Mouse (Mus musculus): ENCODE results near the gene Gpn1. TPM values are rescaled to one million over a fixed set of nuclear protein-coding genes. Genes with fewer than 3 reads are reported as not detected.
A peak's percentile ranks its signal among the peaks of the same experiment; 100 is the strongest.

Gpn1 gene
- polyA plus RNA-seq (2016; fragmentation: Nextera tagmentation; extraction: Ambion mirVana), result 43.8 and 49.2 TPM in 2 replicates

- H3K27me3 ChIP-seq (replicated peaks), result no peaks in the 10 kb centered on the region
- peak within 1 kb of the TSS; percentile 88 for H3K4me2 ChIP-seq
- H3K9ac ChIP-seq, result peak within 1 kb of the TSS; percentile 86
- H3K27ac ChIP-seq (ENCODE audit: poor library complexity, severe bottlenecking), result no peak within 1 kb of the TSS
- H3K36me3 ChIP-seq, result peaks cover 33% of the 10 kb centered on the region
- peak within 1 kb of the TSS; percentile 82 for H3K4me3 ChIP-seq
- ATAC-seq (ENCODE audit: insufficient number of reproducible peaks, low FRiP score), result peak; percentile 98
- H3K4me1 ChIP-seq (replicated peaks), result peaks cover 10% of the 10 kb centered on the region
- H3K9me3 ChIP-seq (replicated peaks), result peaks cover 4% of the 10 kb centered on the region; the same call in 1 of the 2 replicates
- WGBS, result under 1% methylated on average over 49 of the region's 49 CpGs
These were observed at the start of gene Gpn1 for GRCm38 (mm10) chr5:31494513-31495297. Gene Gpn1, plus strand, starts transcription at chr5:31494741.

- Histone ChIP-seq H3K9me3 (replicated peaks) (no peaks in the 10 kb centered on the region), H3K4me3 (no peak overlapping the region), H3K9ac (no peak overlapping the region), H3K4me1 (replicated peaks) (peaks cover 11% of the 10 kb centered on the region), H3K27ac (ENCODE audit: poor library complexity, severe bottlenecking) (no peak overlapping the region), H3K4me2 (no peak overlapping the region), H3K27me3 (replicated peaks) (no peaks in the 10 kb centered on the region), H3K36me3 (no peaks in the 10 kb centered on the region)
- 73% methylated on average over 2 of the region's 2 CpGs for WGBS
- ATAC-seq (ENCODE audit: insufficient number of reproducible peaks, low FRiP score), result no peak
These were observed 43.2 kb upstream of the Gpn1 start for GRCm38 (mm10) chr5:31451336-31451735.

- 7% methylated on average over 23 of the region's 23 CpGs for WGBS
- H3K9ac ChIP-seq, result peak within 1 kb of the TSS; percentile 86
- peak within 1 kb of the TSS; percentile 96 for H3K4me2 ChIP-seq
- no peaks in the 10 kb centered on the region for H3K27me3 ChIP-seq (replicated peaks)
- H3K9me3 ChIP-seq (replicated peaks), result no peaks in the 10 kb centered on the region
- H3K4me3 ChIP-seq, result peak within 1 kb of the TSS; percentile 61
- ATAC-seq (ENCODE audit: insufficient number of reproducible peaks, low FRiP score), result peak; percentile 97
- no peaks in the 10 kb centered on the region for H3K36me3 ChIP-seq
- H3K27ac ChIP-seq (ENCODE audit: poor library complexity, severe bottlenecking), result no peak within 1 kb of the TSS
- H3K4me1 ChIP-seq (replicated peaks), result peaks cover 11% of the 10 kb centered on the region
These were observed 42.5 kb upstream of the Gpn1 start, which contains the start of gene Zfp512 for GRCm38 (mm10) chr5:31451878-31452561. Gene Zfp512, plus strand, starts transcription at chr5:31452431.

- H3K27ac ChIP-seq (ENCODE audit: poor library complexity, severe bottlenecking), result no peak overlapping the region
- H3K9me3 ChIP-seq (replicated peaks), result no peaks in the 10 kb centered on the region
- H3K9ac ChIP-seq, result peak overlapping the region; percentile 52
- under 1% methylated on average over 11 of the region's 11 CpGs for WGBS
- peak overlapping the region; percentile 61 for H3K4me3 ChIP-seq
- ATAC-seq (ENCODE audit: insufficient number of reproducible peaks, low FRiP score), result no peak
- H3K4me2 ChIP-seq, result peak overlapping the region; percentile 48
- no peaks in the 10 kb centered on the region for H3K27me3 ChIP-seq (replicated peaks)
- peaks cover 11% of the 10 kb centered on the region for H3K4me1 ChIP-seq (replicated peaks)
- no peaks in the 10 kb centered on the region for H3K36me3 ChIP-seq
These were observed 42.0 kb upstream of the Gpn1 start for GRCm38 (mm10) chr5:31452562-31452878.

GRCm38 (mm10) chr5:31452886-31453410 is 41.6 kb upstream of the Gpn1 start:
- Histone ChIP-seq H3K4me3 (peak overlapping the region; percentile 61), H3K9me3 (replicated peaks) (no peaks in the 10 kb centered on the region), H3K4me1 (replicated peaks) (peaks cover 11% of the 10 kb centered on the region), H3K9ac (peak overlapping the region; percentile 86), H3K27me3 (replicated peaks) (no peaks in the 10 kb centered on the region), H3K27ac (ENCODE audit: poor library complexity, severe bottlenecking) (no peak overlapping the region), H3K36me3 (no peaks in the 10 kb centered on the region), H3K4me2 (peak overlapping the region; percentile 96)
- 11% methylated on average over 7 of the region's 7 CpGs for WGBS
- ATAC-seq (ENCODE audit: insufficient number of reproducible peaks, low FRiP score), result no peak

GRCm38 (mm10) chr5:31467798-31468197 is 26.7 kb upstream of the Gpn1 start:
- 87% methylated on average over 3 of the region's 3 CpGs for WGBS
- no peak overlapping the region for H3K27ac ChIP-seq (ENCODE audit: poor library complexity, severe bottlenecking)
- H3K27me3 ChIP-seq (replicated peaks), result no peaks in the 10 kb centered on the region
- no peak overlapping the region for H3K9ac ChIP-seq
- H3K4me2 ChIP-seq, result no peak overlapping the region
- peaks cover 71% of the 10 kb centered on the region for H3K36me3 ChIP-seq
- H3K4me3 ChIP-seq, result no peak overlapping the region
- H3K4me1 ChIP-seq (replicated peaks), result no peaks in the 10 kb centered on the region
- no peak for ATAC-seq (ENCODE audit: insufficient number of reproducible peaks, low FRiP score)
- H3K9me3 ChIP-seq (replicated peaks), result no peaks in the 10 kb centered on the region

GRCm38 (mm10) chr5:31469711-31470110 is 24.8 kb upstream of the Gpn1 start:
- 86% methylated on average over 6 of the region's 6 CpGs for WGBS
- Histone ChIP-seq H3K27ac (ENCODE audit: poor library complexity, severe bottlenecking) (no peak overlapping the region), H3K9ac (no peak overlapping the region), H3K4me3 (no peak overlapping the region), H3K36me3 (peaks cover 91% of the 10 kb centered on the region), H3K4me2 (no peak overlapping the region), H3K9me3 (replicated peaks) (no peaks in the 10 kb centered on the region), H3K4me1 (replicated peaks) (no peaks in the 10 kb centered on the region), H3K27me3 (replicated peaks) (no peaks in the 10 kb centered on the region)
- no peak for ATAC-seq (ENCODE audit: insufficient number of reproducible peaks, low FRiP score)

GRCm38 (mm10) chr5:31470334-31470733 is 24.2 kb upstream of the Gpn1 start:
- no peaks in the 10 kb centered on the region for H3K27me3 ChIP-seq (replicated peaks)
- 71% methylated on average over 7 of the region's 7 CpGs for WGBS
- no peak for ATAC-seq (ENCODE audit: insufficient number of reproducible peaks, low FRiP score)
- H3K4me2 ChIP-seq, result no peak overlapping the region
- H3K9ac ChIP-seq, result no peak overlapping the region
- H3K9me3 ChIP-seq (replicated peaks), result no peaks in the 10 kb centered on the region
- H3K36me3 ChIP-seq, result peaks cover 91% of the 10 kb centered on the region
- H3K27ac ChIP-seq (ENCODE audit: poor library complexity, severe bottlenecking), result no peak overlapping the region
- H3K4me3 ChIP-seq, result no peak overlapping the region
- H3K4me1 ChIP-seq (replicated peaks), result no peaks in the 10 kb centered on the region

- 88% methylated on average over 4 of the region's 4 CpGs for WGBS
These were observed 14.0 kb upstream of the Gpn1 start for GRCm38 (mm10) chr5:31480536-31480935.

GRCm38 (mm10) chr5:31485440-31485839 is 9.1 kb upstream of the Gpn1 start, which contains the start of gene 4930548H24Rik:
Gene 4930548H24Rik, plus strand, starts transcription at chr5:31485740.
- Histone ChIP-seq H3K4me1 (replicated peaks) (no peaks in the 10 kb centered on the region), H3K4me2 (no peak within 1 kb of the TSS), H3K9ac (no peak within 1 kb of the TSS), H3K27ac (ENCODE audit: poor library complexity, severe bottlenecking) (no peak within 1 kb of the TSS), H3K36me3 (peaks cover 30% of the 10 kb centered on the region), H3K27me3 (replicated peaks) (no peaks in the 10 kb centered on the region), H3K9me3 (replicated peaks) (no peaks in the 10 kb centered on the region), H3K4me3 (no peak within 1 kb of the TSS)
- 90% methylated on average over 3 of the region's 3 CpGs for WGBS
- no peak for ATAC-seq (ENCODE audit: insufficient number of reproducible peaks, low FRiP score)

More at GRCm38 (mm10) chr5:31480536-31480935, 14.0 kb upstream of the Gpn1 start:
- Histone ChIP-seq H3K9me3 (replicated peaks) (no peaks in the 10 kb centered on the region), H3K4me3 (no peak overlapping the region), H3K4me2 (no peak overlapping the region), H3K27me3 (replicated peaks) (no peaks in the 10 kb centered on the region), H3K4me1 (replicated peaks) (no peaks in the 10 kb centered on the region), H3K36me3 (peaks cover 75% of the 10 kb centered on the region), H3K9ac (no peak overlapping the region), H3K27ac (ENCODE audit: poor library complexity, severe bottlenecking) (no peak overlapping the region)
- ATAC-seq (ENCODE audit: insufficient number of reproducible peaks, low FRiP score), result no peak

- Histone ChIP-seq H3K9me3 (replicated peaks) (peaks cover 4% of the 10 kb centered on the region; the same call in 1 of the 2 replicates), H3K4me2 (no peak overlapping the region), H3K27ac (ENCODE audit: poor library complexity, severe bottlenecking) (no peak overlapping the region), H3K27me3 (replicated peaks) (no peaks in the 10 kb centered on the region), H3K4me1 (replicated peaks) (no peaks in the 10 kb centered on the region), H3K9ac (no peak overlapping the region), H3K4me3 (no peak overlapping the region), H3K36me3 (peaks cover 9% of the 10 kb centered on the region; the same call in 1 of the 2 replicates)
- WGBS, result 93% methylated on average over 3 of the region's 3 CpGs
- ATAC-seq (ENCODE audit: insufficient number of reproducible peaks, low FRiP score), result no peak
These were observed 6.7 kb upstream of the Gpn1 start for GRCm38 (mm10) chr5:31487889-31488288.
